Mouse (Mus musculus) spleen, postnatal 36 days (tissue): ENCODE data around the gene Phc3.

ENCODE experiments used
- DNase-seq, 2 experiments: peaks; one replicate each; pipeline ENCODE4 v3.0.0; 2022; ENCODE audit warnings: low spot score in 2 of 2, mixed read lengths in 1 of 2

The Phc3 gene

GRCm38 (mm10) chr3:30969104-30969581, at the start of gene Phc3:
Gene Phc3, minus strand, starts transcription at chr3:30969415.
- DNase-seq: peak; percentile 90 to 91

- no peak for DNase-seq
Measured at GRCm38 (mm10) chr3:31017652-31018051, 48.4 kb upstream of the Phc3 start.

GRCm38 (mm10) chr3:31016594-31017196, 47.5 kb upstream of the Phc3 start:
- no peak for DNase-seq

GRCm38 (mm10) chr3:31015682-31016443, 46.6 kb upstream of the Phc3 start:
- DNase-seq: no peak

GRCm38 (mm10) chr3:31014374-31014773, 45.2 kb upstream of the Phc3 start:
- DNase-seq: no peak

GRCm38 (mm10) chr3:31004320-31005209, 35.4 kb upstream of the Phc3 start:
- no peak for DNase-seq

GRCm38 (mm10) chr3:31001048-31001676, 31.9 kb upstream of the Phc3 start:
- DNase-seq: no peak

GRCm38 (mm10) chr3:31000018-31000407, 30.8 kb upstream of the Phc3 start:
- peak; percentile 32 to 45 for DNase-seq

GRCm38 (mm10) chr3:30999401-31000017, 30.3 kb upstream of the Phc3 start:
- no peak for DNase-seq

GRCm38 (mm10) chr3:30996688-30997014, 27.4 kb upstream of the Phc3 start:
- DNase-seq: no peak

GRCm38 (mm10) chr3:30995899-30996687, 26.9 kb upstream of the Phc3 start:
- no peak for DNase-seq

GRCm38 (mm10) chr3:30995283-30995898, 26.2 kb upstream of the Phc3 start, which contains the start of gene Prkci:
Gene Prkci, plus strand, starts transcription at chr3:30995747.
- DNase-seq: peak; percentile 90 to 92

GRCm38 (mm10) chr3:30994859-30995258, 25.6 kb upstream of the Phc3 start:
- DNase-seq: no peak

GRCm38 (mm10) chr3:30993066-30993573, 23.9 kb upstream of the Phc3 start:
- DNase-seq: peak; percentile 37 to 60

GRCm38 (mm10) chr3:30992161-30992560, 22.9 kb upstream of the Phc3 start:
- no peak for DNase-seq

GRCm38 (mm10) chr3:30987396-30988318, 18.4 kb upstream of the Phc3 start:
- DNase-seq: peak; percentile 31 to 44

GRCm38 (mm10) chr3:30982924-30983536, 13.8 kb upstream of the Phc3 start:
- no peak for DNase-seq
